Mouse (Mus musculus): Measurements from ENCODE around the gene Klhl12. TPM values are rescaled to one million over a fixed set of nuclear protein-coding genes. Genes with fewer than 3 reads are reported as not detected.

The Klhl12 gene
- polyA plus RNA-seq (2016; fragmentation: Nextera tagmentation; extraction: Ambion mirVana): 33.5 and 34.9 TPM in 2 replicates

- peak; percentile 75 for ATAC-seq (ENCODE audit: insufficient number of reproducible peaks, insufficient read depth, low FRiP score, low TSS enrichment)
- WGBS: 1% methylated on average over 61 of the region's 61 CpGs
- no peaks in the 10 kb centered on the region for H3K27me3 ChIP-seq
- peak within 1 kb of the TSS; percentile 89 for H3K4me3 ChIP-seq
- no peaks in the 10 kb centered on the region for H3K9me3 ChIP-seq
- H3K27ac ChIP-seq: peak within 1 kb of the TSS; percentile 72
- peaks cover 8% of the 10 kb centered on the region for H3K4me1 ChIP-seq
- peak within 1 kb of the TSS; percentile 81 for H3K9ac ChIP-seq
- H3K36me3 ChIP-seq: peaks cover 9% of the 10 kb centered on the region
- peak within 1 kb of the TSS; percentile 72 for H3K4me2 ChIP-seq (replicated peaks)
Observed at GRCm38 (mm10) chr1:134454904-134455824, at the start of gene Klhl12. Klhl12 (plus strand) TSS chr1:134455531.

GRCm38 (mm10) chr1:134406414-134406771, 48.9 kb upstream of the Klhl12 start:
- ATAC-seq (ENCODE audit: insufficient number of reproducible peaks, insufficient read depth, low FRiP score, low TSS enrichment): 0 out of 2 replicates have a peak, but pooled peaks have one; percentile 8
- no peaks in the 10 kb centered on the region for H3K27me3 ChIP-seq
- H3K36me3 ChIP-seq: peaks cover 29% of the 10 kb centered on the region
- H3K4me1 ChIP-seq: peaks cover 12% of the 10 kb centered on the region
- WGBS: 38% methylated on average over 8 of the region's 8 CpGs
- peak overlapping the region; percentile 82 for H3K9ac ChIP-seq
- peak overlapping the region; percentile 72 for H3K27ac ChIP-seq
- peak overlapping the region; percentile 74 for H3K4me3 ChIP-seq
- no peaks in the 10 kb centered on the region for H3K9me3 ChIP-seq
- peak overlapping the region; percentile 67 for H3K4me2 ChIP-seq (replicated peaks)

- no peak overlapping the region; the same call in 1 of the 2 replicates for H3K27ac ChIP-seq
- H3K4me3 ChIP-seq: no peak overlapping the region
- no peak for ATAC-seq (ENCODE audit: insufficient number of reproducible peaks, insufficient read depth, low FRiP score, low TSS enrichment)
- no peaks in the 10 kb centered on the region for H3K27me3 ChIP-seq
- H3K9me3 ChIP-seq: no peaks in the 10 kb centered on the region
- H3K9ac ChIP-seq: no peak overlapping the region
- H3K36me3 ChIP-seq: peaks cover 29% of the 10 kb centered on the region
- peaks cover 12% of the 10 kb centered on the region for H3K4me1 ChIP-seq
- 54% methylated on average over 8 of the region's 8 CpGs for WGBS
- no peak overlapping the region for H3K4me2 ChIP-seq (replicated peaks)
Observed at GRCm38 (mm10) chr1:134408080-134408479, 47.3 kb upstream of the Klhl12 start.

- peaks cover 29% of the 10 kb centered on the region for H3K36me3 ChIP-seq
- 0 out of 2 replicates have a peak overlapping the region, but pooled peaks have one; percentile 14 for H3K27ac ChIP-seq
- H3K27me3 ChIP-seq: no peaks in the 10 kb centered on the region
- no peak overlapping the region for H3K9ac ChIP-seq
- 84% methylated on average over 9 of the region's 9 CpGs for WGBS
- no peak for ATAC-seq (ENCODE audit: insufficient number of reproducible peaks, insufficient read depth, low FRiP score, low TSS enrichment)
- no peaks in the 10 kb centered on the region for H3K9me3 ChIP-seq
- H3K4me3 ChIP-seq: no peak overlapping the region
- H3K4me2 ChIP-seq (replicated peaks): no peak overlapping the region
- peaks cover 19% of the 10 kb centered on the region for H3K4me1 ChIP-seq
Observed at GRCm38 (mm10) chr1:134411706-134412629, 43.4 kb upstream of the Klhl12 start.

GRCm38 (mm10) chr1:134414038-134414437, 41.3 kb upstream of the Klhl12 start:
- Histone ChIP-seq H3K4me3 (no peak overlapping the region), H3K36me3 (peaks cover 24% of the 10 kb centered on the region), H3K4me1 (peaks cover 24% of the 10 kb centered on the region), H3K27me3 (no peaks in the 10 kb centered on the region), H3K9ac (no peak overlapping the region), H3K9me3 (no peaks in the 10 kb centered on the region), H3K27ac (peak overlapping the region; percentile 95; the same call in 1 of the 2 replicates), H3K4me2 (replicated peaks) (peak overlapping the region; percentile 59; the same call in 1 of the 2 replicates)
- ATAC-seq (ENCODE audit: insufficient number of reproducible peaks, insufficient read depth, low FRiP score, low TSS enrichment): no peak
- 42% methylated on average over 2 of the region's 2 CpGs for WGBS

- H3K4me3 ChIP-seq: peak overlapping the region; percentile 94
- peak overlapping the region; percentile 59 for H3K4me2 ChIP-seq (replicated peaks)
- peaks cover 18% of the 10 kb centered on the region for H3K36me3 ChIP-seq
- H3K9me3 ChIP-seq: no peaks in the 10 kb centered on the region
- WGBS: 10% methylated on average over 11 of the region's 11 CpGs
- H3K27me3 ChIP-seq: no peaks in the 10 kb centered on the region
- H3K9ac ChIP-seq: peak overlapping the region; percentile 94; the same call in 1 of the 2 replicates
- H3K27ac ChIP-seq: peak overlapping the region; percentile 95
- ATAC-seq (ENCODE audit: insufficient number of reproducible peaks, insufficient read depth, low FRiP score, low TSS enrichment): peak; percentile 5; the same call in 1 of the 2 replicates
- peaks cover 30% of the 10 kb centered on the region for H3K4me1 ChIP-seq
Observed at GRCm38 (mm10) chr1:134414501-134415167, 40.7 kb upstream of the Klhl12 start.

- H3K36me3 ChIP-seq: peaks cover 12% of the 10 kb centered on the region
- peak within 1 kb of the TSS; percentile 59 for H3K4me2 ChIP-seq (replicated peaks)
- H3K4me3 ChIP-seq: peak within 1 kb of the TSS; percentile 94
- no peaks in the 10 kb centered on the region for H3K27me3 ChIP-seq
- under 1% methylated on average over 66 of the region's 77 CpGs for WGBS
- peaks cover 36% of the 10 kb centered on the region for H3K4me1 ChIP-seq
- no peaks in the 10 kb centered on the region for H3K9me3 ChIP-seq
- peak within 1 kb of the TSS; percentile 94 for H3K9ac ChIP-seq
- H3K27ac ChIP-seq: peak within 1 kb of the TSS; percentile 95
- peak; percentile 99 for ATAC-seq (ENCODE audit: insufficient number of reproducible peaks, insufficient read depth, low FRiP score, low TSS enrichment)
Observed at GRCm38 (mm10) chr1:134415168-134415831, 40.0 kb upstream of the Klhl12 start, which contains the start of gene Adipor1. Adipor1 (plus strand) TSS chr1:134415378.

- peaks cover 39% of the 10 kb centered on the region for H3K4me1 ChIP-seq
- WGBS: 79% methylated on average over 2 of the region's 2 CpGs
- H3K4me2 ChIP-seq (replicated peaks): no peak overlapping the region
- H3K4me3 ChIP-seq: no peak overlapping the region
- no peak for ATAC-seq (ENCODE audit: insufficient number of reproducible peaks, insufficient read depth, low FRiP score, low TSS enrichment)
- H3K9me3 ChIP-seq: no peaks in the 10 kb centered on the region
- no peak overlapping the region for H3K27ac ChIP-seq
- no peaks in the 10 kb centered on the region for H3K27me3 ChIP-seq
- peaks cover 8% of the 10 kb centered on the region for H3K36me3 ChIP-seq
- no peak overlapping the region for H3K9ac ChIP-seq
Observed at GRCm38 (mm10) chr1:134418414-134418975, 36.8 kb upstream of the Klhl12 start.

- no peak overlapping the region for H3K4me3 ChIP-seq
- H3K4me1 ChIP-seq: peaks cover 37% of the 10 kb centered on the region
- H3K9me3 ChIP-seq: no peaks in the 10 kb centered on the region
- H3K4me2 ChIP-seq (replicated peaks): no peak overlapping the region
- no peak for ATAC-seq (ENCODE audit: insufficient number of reproducible peaks, insufficient read depth, low FRiP score, low TSS enrichment)
- H3K9ac ChIP-seq: no peak overlapping the region
- no peak overlapping the region for H3K27ac ChIP-seq
- H3K36me3 ChIP-seq: peaks cover 14% of the 10 kb centered on the region
- no peaks in the 10 kb centered on the region for H3K27me3 ChIP-seq
- WGBS: 71% methylated on average over 1 of the region's 1 CpGs
Observed at GRCm38 (mm10) chr1:134419176-134419575, 36.2 kb upstream of the Klhl12 start.

- H3K27me3 ChIP-seq: no peaks in the 10 kb centered on the region
- WGBS: 62% methylated on average over 5 of the region's 5 CpGs
- H3K4me2 ChIP-seq (replicated peaks): no peak overlapping the region
- no peak overlapping the region for H3K9ac ChIP-seq
- no peak overlapping the region for H3K4me3 ChIP-seq
- no peak overlapping the region for H3K27ac ChIP-seq
- H3K36me3 ChIP-seq: peaks cover 21% of the 10 kb centered on the region
- peaks cover 32% of the 10 kb centered on the region for H3K4me1 ChIP-seq
- no peaks in the 10 kb centered on the region for H3K9me3 ChIP-seq
- ATAC-seq (ENCODE audit: insufficient number of reproducible peaks, insufficient read depth, low FRiP score, low TSS enrichment): no peak
Observed at GRCm38 (mm10) chr1:134419751-134420458, 35.4 kb upstream of the Klhl12 start.
